Mouse (Mus musculus) erythroblast, embryonic 14.5 days (primary cell): ENCODE measurements around the gene Casc1. TPM values are rescaled to one million over a fixed set of nuclear protein-coding genes. Genes with fewer than 3 reads are reported as not detected.

ENCODE experiments used
- H3K27me3 ChIP-seq: 2 replicates; pipeline ENCODE4 v1.6.1; 2012; ENCODE audit warnings: inconsistent platforms; ENCODE audit not compliant: control insufficient read depth
- H3K36me3 ChIP-seq: 2 replicates; pipeline ENCODE4 v1.6.1; 2012; ENCODE audit warnings: mild to moderate bottlenecking, inconsistent platforms; ENCODE audit not compliant: control insufficient read depth
- H3K4me1 ChIP-seq: 2 replicates; pipeline ENCODE4 v1.6.1; 2012; ENCODE audit warnings: inconsistent platforms; ENCODE audit not compliant: control insufficient read depth
- H3K4me3 ChIP-seq: replicated peaks from 2 replicates; pipeline ENCODE3; 2012; ENCODE audit warnings: moderate library complexity, mild to moderate bottlenecking, inconsistent platforms
- H3K9me3 ChIP-seq: 2 replicates; pipeline ENCODE4 v1.6.1; 2012; ENCODE audit warnings: low read length, inconsistent platforms, mixed read lengths; ENCODE audit not compliant: control insufficient read depth
- GATA1 ChIP-seq: IDR thresholded peaks from 2 replicates; pipeline ENCODE4 v1.6.1; 2012; ENCODE audit warnings: low read length, inconsistent platforms, mixed read lengths
- TAL1 ChIP-seq: IDR thresholded peaks from 3 replicates; pipeline ENCODE4 v1.6.1; 2012; ENCODE audit warnings: low read length, inconsistent platforms, mixed read lengths
- polyA plus RNA-seq: library from polyadenylated mRNA; stranded (reverse); fragments of >175 nt; gene quantifications from 2 replicates; pipeline ENCODE4 v1.2.3, GENCODE M21; 2012

The Casc1 gene
- polyA plus RNA-seq, 1 experiment, result not detected

GRCm38 (mm10) chr6:145240285-145240684 lies 29.5 kb upstream of the Casc1 start:
- Histone ChIP-seq H3K27me3 (no peaks in the 10 kb centered on the region), H3K9me3 (no peaks in the 10 kb centered on the region), H3K4me3 (no peak overlapping the region), H3K4me1 (no peaks in the 10 kb centered on the region; the same call in 1 of the 2 replicates), H3K36me3 (peaks cover 84% of the 10 kb centered on the region)
- no peak for TF ChIP-seq TAL1
- no peak for TF ChIP-seq GATA1

DNA sequence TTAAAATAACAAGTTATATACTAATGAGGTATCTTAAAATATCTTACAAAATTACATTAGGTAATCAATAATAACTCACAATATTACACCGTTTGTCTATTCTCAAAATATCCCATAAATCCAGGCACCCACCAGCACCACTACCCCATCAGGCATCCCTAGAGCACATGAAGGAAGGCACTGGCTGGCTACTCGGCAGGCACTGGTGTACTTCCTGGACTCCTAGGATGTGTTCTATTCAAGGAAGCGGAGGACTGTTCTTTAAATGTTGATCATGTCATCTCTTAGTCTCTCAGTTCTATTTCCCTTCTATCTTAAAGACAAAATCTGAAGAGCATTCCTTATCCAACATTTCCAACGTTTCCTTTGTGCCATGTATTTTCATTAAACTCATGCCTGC lies 26.3 kb upstream of the Casc1 start:
- TF ChIP-seq GATA1 (no peak), TAL1 (no peak)
- Histone ChIP-seq H3K36me3 (peaks cover 77% of the 10 kb centered on the region), H3K27me3 (no peaks in the 10 kb centered on the region), H3K4me1 (no peaks in the 10 kb centered on the region), H3K4me3 (no peak overlapping the region), H3K9me3 (no peaks in the 10 kb centered on the region)

GRCm38 (mm10) chr6:145235367-145235766 lies 24.6 kb upstream of the Casc1 start:
- TF ChIP-seq GATA1, result no peak
- Histone ChIP-seq H3K36me3 (peaks cover 78% of the 10 kb centered on the region), H3K9me3 (no peaks in the 10 kb centered on the region), H3K27me3 (no peaks in the 10 kb centered on the region), H3K4me1 (no peaks in the 10 kb centered on the region; the same call in 1 of the 2 replicates), H3K4me3 (no peak overlapping the region)

GRCm38 (mm10) chr6:145234391-145234790 lies 23.6 kb upstream of the Casc1 start:
- Histone ChIP-seq H3K4me3 (no peak overlapping the region), H3K4me1 (no peaks in the 10 kb centered on the region; the same call in 1 of the 2 replicates), H3K36me3 (peaks cover 75% of the 10 kb centered on the region), H3K9me3 (no peaks in the 10 kb centered on the region), H3K27me3 (no peaks in the 10 kb centered on the region)
- TF ChIP-seq GATA1 (no peak), TAL1 (no peak)

DNA sequence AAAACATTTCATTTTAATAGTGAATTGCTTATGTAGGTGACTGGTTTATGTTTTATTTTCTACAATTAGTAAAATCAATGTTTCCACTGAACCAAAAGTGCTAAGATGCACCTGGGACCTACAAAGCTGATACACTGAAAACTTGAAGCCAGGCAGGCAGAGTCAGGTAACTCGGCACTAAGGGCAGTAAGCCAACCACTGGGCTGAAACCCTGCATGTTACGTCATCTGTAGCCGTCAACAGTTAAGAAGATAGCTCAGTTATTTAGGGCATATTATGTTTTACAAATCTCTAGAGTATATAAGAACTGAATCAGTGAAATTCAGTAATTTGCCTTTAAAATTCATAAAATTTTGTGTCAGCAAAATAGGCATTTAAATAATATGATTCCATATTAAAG lies 15.5 kb upstream of the Casc1 start:
- no peaks in the 10 kb centered on the region; the same call in 1 of the 2 replicates for H3K4me1 ChIP-seq
- H3K27me3 ChIP-seq, result no peaks in the 10 kb centered on the region
- no peak overlapping the region for H3K4me3 ChIP-seq
- no peaks in the 10 kb centered on the region for H3K9me3 ChIP-seq
- H3K36me3 ChIP-seq, result peaks cover 77% of the 10 kb centered on the region
- no peak for TF ChIP-seq TAL1
- no peak for TF ChIP-seq GATA1

DNA sequence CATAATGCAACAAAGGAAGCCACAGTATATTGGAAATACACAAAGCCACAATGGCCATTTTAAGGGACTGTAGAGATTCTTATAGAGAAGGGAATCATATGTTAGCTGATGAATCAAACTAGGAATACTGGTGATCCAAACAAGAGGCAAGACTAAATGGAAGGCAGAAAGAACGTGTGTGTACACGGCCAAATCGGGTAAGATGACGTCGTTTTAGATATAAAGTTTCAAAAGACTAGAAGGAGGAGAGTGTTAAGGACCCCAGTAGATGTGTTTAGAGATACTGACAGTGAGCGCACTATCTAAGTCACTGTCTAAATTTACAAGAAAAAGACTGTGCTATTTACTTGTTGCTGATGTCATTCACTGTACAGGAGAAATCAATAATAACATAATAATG lies 13.4 kb upstream of the Casc1 start:
- H3K36me3 ChIP-seq, result peaks cover 79% of the 10 kb centered on the region
- no peaks in the 10 kb centered on the region for H3K4me1 ChIP-seq
- no peaks in the 10 kb centered on the region for H3K27me3 ChIP-seq
- TF ChIP-seq GATA1 (no peak), TAL1 (no peak)
- H3K4me3 ChIP-seq, result no peak overlapping the region
- H3K9me3 ChIP-seq, result no peaks in the 10 kb centered on the region

- Histone ChIP-seq H3K27me3 (no peaks in the 10 kb centered on the region), H3K36me3 (peaks cover 56% of the 10 kb centered on the region), H3K4me1 (peaks cover 12% of the 10 kb centered on the region), H3K4me3 (no peak overlapping the region), H3K9me3 (no peaks in the 10 kb centered on the region)
- TF ChIP-seq TAL1 (no peak), GATA1 (no peak)
These were observed 5.0 kb upstream of the Casc1 start for GRCm38 (mm10) chr6:145215826-145216225.

- Histone ChIP-seq H3K4me3 (no peak overlapping the region), H3K9me3 (no peaks in the 10 kb centered on the region), H3K27me3 (no peaks in the 10 kb centered on the region), H3K4me1 (peaks cover 19% of the 10 kb centered on the region), H3K36me3 (peaks cover 38% of the 10 kb centered on the region)
- TF ChIP-seq TAL1 (no peak), GATA1 (no peak)
These were observed 3.1 kb upstream of the Casc1 start for GRCm38 (mm10) chr6:145213916-145214315.

DNA sequence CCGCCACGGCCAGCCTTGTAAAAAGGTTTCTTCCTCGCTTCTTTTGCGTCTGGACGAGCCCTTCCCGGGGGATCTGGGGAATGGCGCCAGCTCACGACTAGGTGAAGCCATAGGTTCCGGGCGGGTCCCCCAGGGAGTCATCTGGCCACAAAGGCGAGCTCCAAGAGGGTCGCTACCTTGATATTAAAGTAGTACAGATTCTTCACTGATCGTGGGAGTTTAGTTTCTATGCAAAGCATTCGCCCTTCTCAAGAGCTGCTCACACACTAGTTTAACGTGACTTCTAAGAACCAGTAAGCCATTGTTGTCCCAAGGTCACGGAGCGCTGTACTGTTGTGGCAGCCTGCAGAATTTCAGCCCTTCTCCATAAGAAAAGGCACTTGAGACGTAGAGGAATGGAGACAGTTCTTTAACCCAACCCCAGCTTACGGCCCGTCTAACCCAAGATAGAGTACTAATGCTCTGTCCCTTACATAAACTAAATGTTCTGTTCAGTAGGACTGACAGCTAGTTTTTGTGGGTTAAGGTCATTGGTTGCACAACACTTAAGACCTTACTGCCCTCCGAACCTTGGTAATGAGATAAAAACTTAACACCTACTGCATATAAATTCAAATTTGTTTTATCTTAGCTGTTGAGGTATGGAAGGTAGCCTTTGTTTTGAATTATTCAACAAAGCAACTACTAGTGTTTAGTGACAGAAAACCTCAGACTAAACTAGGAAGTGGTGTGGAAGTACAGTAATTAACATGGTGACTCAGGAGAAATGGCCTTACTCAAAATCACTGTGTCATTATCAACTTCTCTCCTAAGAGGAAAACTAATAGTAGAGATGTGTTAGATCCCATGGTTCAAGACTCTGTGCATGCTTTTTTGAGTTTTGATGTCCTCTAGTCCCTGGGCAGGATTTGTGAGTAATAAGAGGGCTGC lies 836 bp upstream of the Casc1 start:
- peaks cover 19% of the 10 kb centered on the region for H3K4me1 ChIP-seq
- no peaks in the 10 kb centered on the region for H3K27me3 ChIP-seq
- H3K36me3 ChIP-seq, result peaks cover 19% of the 10 kb centered on the region
- H3K4me3 ChIP-seq, result peak overlapping the region; percentile 81
- TF ChIP-seq TAL1 (no peak), GATA1 (no peak)
- H3K9me3 ChIP-seq, result no peaks in the 10 kb centered on the region
